Mouse (Mus musculus) liver, embryonic 14.5 days (tissue): Measurements from ENCODE around the gene Rras2.

Experiments
- CTCF ChIP-seq: IDR thresholded peaks from 2 replicates; pipeline ENCODE4 v1.5.1; 2016; ENCODE audit warnings: antibody characterized with exemption, low read depth, control low read depth
- EP300 ChIP-seq: IDR thresholded peaks from 2 replicates; pipeline ENCODE4 v1.6.1; 2016; ENCODE audit warnings: antibody characterized with exemption, low read depth

GRCm38 (mm10) chr7:114065407-114066185 lies 52.0 kb downstream of the Rras2 start:
- no peak for TF ChIP-seq CTCF
- no peak for TF ChIP-seq EP300
